Mouse (Mus musculus): ENCODE data around the gene Sez6l. TPM values are rescaled to one million over a fixed set of nuclear protein-coding genes. Genes with fewer than 3 reads are reported as not detected.

Sez6l gene
- polyA plus RNA-seq (2015; fragmentation: Nextera tagmentation; extraction: Ambion mirVana): 0.03 and 0.07 TPM in 2 replicates

DNA sequence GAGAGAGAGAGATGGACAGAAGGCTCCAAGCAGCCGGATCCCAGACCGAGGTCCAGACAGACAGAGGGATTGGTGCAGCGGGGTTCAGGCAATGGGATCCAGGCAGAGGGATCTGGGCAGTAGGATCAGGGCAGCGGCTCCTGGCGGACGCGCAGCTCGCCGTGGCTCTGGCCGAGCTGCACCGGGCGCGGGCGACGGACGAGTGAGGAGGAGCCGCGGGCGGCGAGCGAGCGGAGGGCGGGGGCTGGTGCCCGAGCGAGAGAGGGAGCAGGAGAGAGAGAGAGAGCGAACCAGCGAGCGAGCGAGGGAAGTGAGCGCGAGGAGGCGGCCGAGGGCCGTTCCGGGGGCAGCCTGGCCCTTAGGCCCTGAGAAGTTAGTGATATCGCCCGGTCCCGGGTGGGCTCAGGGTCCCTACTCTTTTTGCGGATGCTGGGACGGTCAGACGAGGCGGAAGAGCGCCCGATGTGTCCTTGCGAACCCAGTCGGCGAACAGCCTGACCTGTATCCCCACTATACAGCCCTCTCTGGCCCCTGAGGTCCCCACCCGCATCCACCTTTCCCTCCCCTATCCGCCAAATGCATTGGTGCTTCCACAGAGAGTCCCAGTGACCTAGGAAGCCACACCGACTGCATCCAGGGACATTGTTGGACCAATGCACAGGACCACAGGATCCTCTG is at the start of gene Sez6l:
Sez6l (minus strand) TSS at position 193 of the 678 bp plus-strand sequence.

GRCm38 (mm10) chr5:112448747-112449440 is 128.1 kb downstream of the Sez6l start, which contains the start of gene Gm6588:
TSS of gene Gm6588 (plus strand) at chr5:112449426.

DNA sequence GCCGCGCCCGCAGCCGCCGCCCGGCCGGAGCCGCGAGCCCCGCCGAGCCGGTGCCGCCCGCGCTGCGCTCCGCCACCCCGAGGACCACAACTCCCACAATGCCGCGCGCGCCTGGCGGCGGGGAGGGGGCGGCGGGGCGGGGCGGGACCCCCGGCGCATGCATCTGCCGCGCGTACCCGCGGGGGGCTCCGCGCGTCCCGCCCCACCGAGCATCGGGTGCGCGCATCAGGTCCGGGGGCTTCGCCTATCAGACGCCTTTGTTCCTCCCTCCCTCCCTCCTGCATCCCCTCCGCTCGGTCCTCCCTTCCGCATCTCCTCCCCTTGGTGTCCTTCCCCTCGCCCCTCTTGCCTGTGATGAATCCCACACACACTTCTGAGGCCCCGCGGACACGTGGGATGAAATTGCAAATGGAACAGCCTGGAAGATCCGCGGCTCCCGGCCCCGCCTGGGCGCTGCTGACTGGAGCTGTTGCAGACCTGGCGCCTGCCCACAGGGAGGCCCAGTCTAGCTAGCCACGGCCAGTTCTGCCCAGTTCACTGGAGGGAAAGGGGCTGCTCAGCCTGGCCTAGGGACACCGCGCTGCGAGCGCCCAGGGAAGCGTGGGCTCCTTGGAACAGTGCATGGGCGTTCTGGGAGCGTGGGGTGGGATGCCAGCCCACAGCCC is 182.1 kb downstream of the Sez6l start, which contains the start of gene Asphd2:
Asphd2 (minus strand) TSS at position 88 of the 665 bp plus-strand sequence.

Other genes with a start within 250 kb of the Sez6l start
- gene Srrd, start 234.1 kb downstream of the Sez6l start, polyA plus RNA-seq (2015; fragmentation: Nextera tagmentation; extraction: Ambion mirVana): 10.3 and 10.7 TPM in 2 replicates
- 7.7 and 9.5 TPM in 2 replicates for gene Hps4, start 234.1 kb downstream of the Sez6l start, polyA plus RNA-seq (2015; fragmentation: Nextera tagmentation; extraction: Ambion mirVana)
- gene Gm6583, start 221.2 kb downstream of the Sez6l start, polyA plus RNA-seq (2015; fragmentation: Nextera tagmentation; extraction: Ambion mirVana): 0.08 TPM in 1 of 2 replicates, not detected in the other
- gene Asphd2, start 182.3 kb downstream of the Sez6l start, polyA plus RNA-seq (2015; fragmentation: Nextera tagmentation; extraction: Ambion mirVana): 1.6 and 3.4 TPM in 2 replicates
- not detected in 2 replicates for gene Gm6588, start 127.8 kb downstream of the Sez6l start, polyA plus RNA-seq (2015; fragmentation: Nextera tagmentation; extraction: Ambion mirVana)

All from skeletal muscle tissue, postnatal 0 days (tissue).